Comparison of ENCODE assay signal across 11 mouse cellular contexts in genomic region chr5:116289897-116290296, GRCm38 (mm10). TPM values are rescaled to one million over a fixed set of nuclear protein-coding genes. Genes with fewer than 3 reads are reported as not detected.
DNase-seq lines count a peak whose midpoint lies in the region; ATAC-seq and TF ChIP-seq lines count a peak whose summit lies in the region.
"Had no signal": no experiment of that assay in that cellular context is flagged by ENCODE, and none has a peak within 500 bp of the region (broad histone marks: within the 10 kb centered on the region; RNA-seq: fewer than 3 reads in every experiment).

No protein-coding gene starts in this region.

- TF ChIP-seq CTCF in heart, postnatal 0 days (IDR thresholded peaks at IDR 0.05; ENCODE audit: low read depth) = no peak
- TF ChIP-seq CTCF in forebrain, postnatal 0 days (IDR thresholded peaks at IDR 0.05; ENCODE audit: low read depth) = no peak

- H3K4me1 ChIP-seq in heart, postnatal 0 days (ENCODE audit: control insufficient read depth, insufficient read depth) = no peaks in the 10 kb centered on the region
- H3K4me1 ChIP-seq in forebrain, postnatal 0 days (ENCODE audit: insufficient read depth) = peaks cover 12% of the 10 kb centered on the region; the same call in 1 of the 2 replicates
- H3K4me1 ChIP-seq in liver, embryonic 15.5 days (replicated peaks) = no peaks in the 10 kb centered on the region
- peaks cover 21% of the 10 kb centered on the region for H3K4me1 ChIP-seq in neural tube, embryonic 14.5 days (ENCODE audit: control insufficient read depth, insufficient read depth, low read length)

- no peak overlapping the region for H3K4me3 ChIP-seq in heart, postnatal 0 days (ENCODE audit: low read depth, low read length)
- H3K4me3 ChIP-seq in forebrain, postnatal 0 days (ENCODE audit: low read depth, low read length) = no peak overlapping the region
- no peak overlapping the region for H3K4me3 ChIP-seq in liver, embryonic 15.5 days (replicated peaks)
- no peak overlapping the region for H3K4me3 ChIP-seq in neural tube, embryonic 14.5 days (ENCODE audit: low read depth, low read length)

- peak; percentile 24; the same call in 1 of the 2 replicates for ATAC-seq in heart, postnatal 0 days (ENCODE audit: insufficient read depth, low read depth)
- ATAC-seq in forebrain, postnatal 0 days = no peak
- ATAC-seq in liver, embryonic 15.5 days (ENCODE audit: insufficient read depth) = no peak
- no peak for ATAC-seq in neural tube, embryonic 14.5 days (ENCODE audit: low read depth)

- no peak overlapping the region for H3K9ac ChIP-seq in heart, postnatal 0 days (replicated peaks; ENCODE audit: low read depth, low read length)
- no peak overlapping the region for H3K9ac ChIP-seq in forebrain, postnatal 0 days
- no peak overlapping the region for H3K9ac ChIP-seq in liver, embryonic 15.5 days
- H3K9ac ChIP-seq in neural tube, embryonic 14.5 days (replicated peaks; ENCODE audit: low read depth, low read length) = 0 out of 2 replicates have a peak overlapping the region, but pooled peaks have one; percentile 21

- intact Hi-C loops in heart, postnatal 14 days (cut with DNase I) = no loop called here

- no peak overlapping the region for H3K27ac ChIP-seq in heart, postnatal 0 days (ENCODE audit: low read depth)
- H3K27ac ChIP-seq in forebrain, postnatal 0 days (ENCODE audit: low read depth, low read length) = no peak overlapping the region
- no peak overlapping the region for H3K27ac ChIP-seq in liver, embryonic 15.5 days (replicated peaks)
- 0 out of 2 replicates have a peak overlapping the region, but pooled peaks have one; percentile 10 for H3K27ac ChIP-seq in neural tube, embryonic 14.5 days (ENCODE audit: low read depth, low read length)

- no peaks in the 10 kb centered on the region for H3K27me3 ChIP-seq in heart, postnatal 0 days (ENCODE audit: control insufficient read depth, insufficient read depth, low read length)
- peaks cover 5% of the 10 kb centered on the region; the same call in 1 of the 2 replicates for H3K27me3 ChIP-seq in forebrain, postnatal 0 days (ENCODE audit: insufficient read depth, low read length)
- peaks cover 6% of the 10 kb centered on the region; the same call in 1 of the 2 replicates for H3K27me3 ChIP-seq in liver, embryonic 15.5 days
- no peaks in the 10 kb centered on the region for H3K27me3 ChIP-seq in neural tube, embryonic 14.5 days (ENCODE audit: control insufficient read depth, insufficient read depth, low read length)

- TF ChIP-seq EP300 in heart, postnatal 0 days (IDR thresholded peaks at IDR 0.05; ENCODE audit: low read depth) = no peak

- DNase-seq in heart, postnatal 0 days (ENCODE audit: low spot score) = no peak
- no peak for DNase-seq in heart, postnatal 14 days
- DNase-seq in forebrain, postnatal 0 days = no peak
- DNase-seq in cerebellum, adult 9-10 months = no peak
- DNase-seq in adipocyte (ENCODE audit: low spot score) = no peak
- no peak for DNase-seq in gastrocnemius, postnatal 25 days
- DNase-seq: cerebellum, postnatal 25 days had no signal

- WGBS in heart, postnatal 0 days = 9% methylated on average over 9 of the region's 9 CpGs
- 7% methylated on average over 9 of the region's 9 CpGs for WGBS in forebrain, postnatal 0 days
- 6% methylated on average over 9 of the region's 9 CpGs for WGBS in liver, embryonic 15.5 days (ENCODE audit: insufficient replicate concordance)
- WGBS in neural tube, embryonic 14.5 days = 2% methylated on average over 9 of the region's 9 CpGs

- H3K4me2 ChIP-seq in heart, postnatal 0 days (ENCODE audit: low read depth, low read length) = peak overlapping the region; percentile 31
- H3K4me2 ChIP-seq in forebrain, postnatal 0 days (ENCODE audit: low read depth) = 0 out of 2 replicates have a peak overlapping the region, but pooled peaks have one; percentile 13
- peak overlapping the region; percentile 28 for H3K4me2 ChIP-seq in liver, embryonic 15.5 days
- peak overlapping the region; percentile 15; the same call in 1 of the 2 replicates for H3K4me2 ChIP-seq in neural tube, embryonic 14.5 days (ENCODE audit: low read depth, low read length)

- no peaks in the 10 kb centered on the region for H3K36me3 ChIP-seq in heart, postnatal 0 days (replicated peaks; ENCODE audit: control insufficient read depth, insufficient read depth, low read length)
- H3K36me3 ChIP-seq in forebrain, postnatal 0 days (ENCODE audit: insufficient read depth) = no peaks in the 10 kb centered on the region
- H3K36me3 ChIP-seq in liver, embryonic 15.5 days (replicated peaks) = no peaks in the 10 kb centered on the region
- no peaks in the 10 kb centered on the region for H3K36me3 ChIP-seq in neural tube, embryonic 14.5 days (ENCODE audit: control insufficient read depth, insufficient read depth, low read length)
- H3K36me3 ChIP-seq: G1E had no signal

- no peaks in the 10 kb centered on the region for H3K9me3 ChIP-seq in heart, postnatal 0 days (replicated peaks; ENCODE audit: control insufficient read depth, low read length)
- no peaks in the 10 kb centered on the region for H3K9me3 ChIP-seq in forebrain, postnatal 0 days (ENCODE audit: low read length)
- H3K9me3 ChIP-seq in liver, embryonic 15.5 days (replicated peaks) = no peaks in the 10 kb centered on the region
- no peaks in the 10 kb centered on the region for H3K9me3 ChIP-seq in neural tube, embryonic 14.5 days (ENCODE audit: control insufficient read depth, low read length)

RNA-seq across cellular contexts. Expression of gene Ccdc60, which starts 1.1 kb away (rescaled TPM):
- total RNA-seq in heart, postnatal 0 days (2014; rRNA removed; ENCODE audit: low replicate concordance) = not detected in 2 replicates
- polyA plus RNA-seq in heart, postnatal 0 days (2015; fragmentation: Nextera tagmentation; extraction: Ambion mirVana) = 0.11 and 0.16 TPM in 2 replicates
- total RNA-seq in heart, postnatal 14 days (2021) = not detected
- 1.5 and 3.7 TPM in 2 replicates for total RNA-seq in forebrain, postnatal 0 days (2014; rRNA removed)
- polyA plus RNA-seq in forebrain, postnatal 0 days (2015; fragmentation: Nextera tagmentation; extraction: Ambion mirVana) = 1.4 and 1.9 TPM in 2 replicates
- 0.03 TPM in 1 of 2 replicates, not detected in the other for polyA plus RNA-seq in liver, embryonic 15.5 days (2015; fragmentation: Nextera tagmentation; extraction: Ambion mirVana)
- 1.2 and 1.7 TPM in 2 replicates for polyA plus RNA-seq in neural tube, embryonic 14.5 days (2014; fragmentation: Nextera tagmentation; extraction: Ambion mirVana)
- not detected for total RNA-seq in gastrocnemius, postnatal 25 days (2021)
- total RNA-seq: G1E; liver, adult 2 months had no signal
- polyA plus RNA-seq: G1E; liver, adult 2 months had no signal
